Mouse (Mus musculus): ENCODE data around the gene Itpa. TPM values are rescaled to one million over a fixed set of nuclear protein-coding genes. Genes with fewer than 3 reads are reported as not detected.

Itpa gene
- 46.8 and 54.3 TPM in 2 replicates for polyA plus RNA-seq (2012; ENCODE audit: insufficient read depth, insufficient read length, missing spikeins)

DNA sequence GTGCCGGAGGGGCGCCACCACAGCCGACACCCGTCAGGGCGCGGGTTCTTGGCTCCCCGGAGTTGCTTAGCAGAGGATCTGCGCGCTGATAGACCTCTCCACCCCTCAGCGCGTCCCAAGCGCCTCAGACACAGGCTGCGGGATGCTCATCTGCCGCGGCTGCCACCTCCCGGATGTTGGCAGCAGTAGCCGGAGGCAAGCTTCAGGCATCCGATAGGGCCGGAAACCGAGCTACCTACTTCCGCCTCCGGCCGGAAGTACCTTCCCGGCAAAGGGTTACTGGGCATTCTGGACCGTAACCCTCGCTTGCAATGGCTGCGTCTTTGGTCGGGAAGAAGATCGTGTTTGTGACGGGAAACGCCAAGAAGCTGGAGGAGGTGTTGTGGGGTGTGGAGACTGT, at the start of gene Itpa:
Gene Itpa (plus strand): TSS at position 52 of the 400 bp plus-strand sequence.
- H3K4me3 ChIP-seq (ENCODE audit: insufficient read depth, low read depth, low read length) = peak within 1 kb of the TSS; percentile 72
- H3K27ac ChIP-seq (replicated peaks; ENCODE audit: low read depth, low read length) = peak within 1 kb of the TSS; percentile 66
- peaks cover 8% of the 10 kb centered on the region; the same call in 1 of the 2 replicates for H3K4me1 ChIP-seq (ENCODE audit: control insufficient read depth, insufficient read depth, insufficient read length, low read length)

DNA sequence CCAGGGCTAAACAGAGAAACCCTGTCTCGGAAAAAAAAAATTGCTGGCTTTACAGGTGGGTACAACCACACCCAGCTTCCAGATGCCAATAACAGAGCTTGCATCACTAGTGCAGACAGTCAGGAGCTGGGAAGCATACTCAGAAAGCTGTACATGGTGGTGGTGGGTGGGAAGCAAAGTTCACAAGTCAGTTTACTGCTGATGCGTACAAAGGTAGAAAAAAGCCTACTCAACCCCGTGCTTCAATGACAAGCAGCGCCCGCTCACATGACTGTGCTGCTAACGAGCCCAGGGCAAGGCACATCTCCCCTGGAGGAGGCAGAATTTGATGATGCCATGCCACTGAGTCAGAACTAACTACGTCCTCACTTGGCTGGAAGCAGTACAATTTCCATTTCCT, 48.4 kb upstream of the Itpa start:
- H3K4me3 ChIP-seq (ENCODE audit: insufficient read depth, low read depth, low read length) = no peak overlapping the region
- no peaks in the 10 kb centered on the region for H3K4me1 ChIP-seq (ENCODE audit: control insufficient read depth, insufficient read depth, insufficient read length, low read length)
- H3K27ac ChIP-seq (replicated peaks; ENCODE audit: low read depth, low read length) = no peak overlapping the region

GRCm38 (mm10) chr2:130628424-130628823, 39.0 kb upstream of the Itpa start:
- no peak overlapping the region for H3K27ac ChIP-seq (replicated peaks; ENCODE audit: low read depth, low read length)
- H3K4me3 ChIP-seq (ENCODE audit: insufficient read depth, low read depth, low read length) = peak overlapping the region; percentile 84; the same call in 1 of the 2 replicates
- peaks cover 3% of the 10 kb centered on the region; the same call in 1 of the 2 replicates for H3K4me1 ChIP-seq (ENCODE audit: control insufficient read depth, insufficient read depth, insufficient read length, low read length)

GRCm38 (mm10) chr2:130629080-130629838, 38.2 kb upstream of the Itpa start:
- H3K4me1 ChIP-seq (ENCODE audit: control insufficient read depth, insufficient read depth, insufficient read length, low read length) = peaks cover 3% of the 10 kb centered on the region; the same call in 1 of the 2 replicates
- peak overlapping the region; percentile 84 for H3K4me3 ChIP-seq (ENCODE audit: insufficient read depth, low read depth, low read length)
- H3K27ac ChIP-seq (replicated peaks; ENCODE audit: low read depth, low read length) = peak overlapping the region; percentile 32; the same call in 1 of the 2 replicates

- Histone ChIP-seq H3K27ac (replicated peaks; ENCODE audit: low read depth, low read length) (peak within 1 kb of the TSS; percentile 32; the same call in 1 of the 2 replicates), H3K4me1 (ENCODE audit: control insufficient read depth, insufficient read depth, insufficient read length, low read length) (peaks cover 3% of the 10 kb centered on the region; the same call in 1 of the 2 replicates), H3K4me3 (ENCODE audit: insufficient read depth, low read depth, low read length) (peak within 1 kb of the TSS; percentile 84)
Measured at GRCm38 (mm10) chr2:130629839-130630203, 37.6 kb upstream of the Itpa start, which contains the start of the genes Fastkd5 and Ubox5. Gene Fastkd5 (minus strand): TSS chr2:130630027. Gene Ubox5 (minus strand): TSS chr2:130630038.

DNA sequence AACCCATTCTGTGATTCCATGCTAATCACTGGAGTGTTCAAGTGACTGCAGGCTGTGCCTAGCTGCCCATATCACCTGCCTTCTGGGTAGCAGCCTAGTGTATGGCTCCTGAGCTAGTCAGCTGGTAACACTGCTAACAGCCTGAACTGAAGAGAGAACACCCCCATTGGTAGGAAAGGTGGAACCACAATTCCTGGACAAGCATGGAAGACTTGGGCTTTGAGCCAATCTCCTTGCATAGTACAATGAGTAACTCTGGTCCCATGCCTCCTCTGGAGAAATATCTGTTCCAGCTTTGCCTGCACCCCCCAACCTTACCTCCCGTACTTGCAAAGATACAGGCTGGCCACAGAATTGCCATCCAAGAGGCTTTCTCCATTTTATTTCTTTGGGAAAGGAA, 35.0 kb upstream of the Itpa start:
- Histone ChIP-seq H3K4me3 (ENCODE audit: insufficient read depth, low read depth, low read length) (no peak overlapping the region), H3K4me1 (ENCODE audit: control insufficient read depth, insufficient read depth, insufficient read length, low read length) (peaks cover 3% of the 10 kb centered on the region; the same call in 1 of the 2 replicates), H3K27ac (replicated peaks; ENCODE audit: low read depth, low read length) (no peak overlapping the region)

DNA sequence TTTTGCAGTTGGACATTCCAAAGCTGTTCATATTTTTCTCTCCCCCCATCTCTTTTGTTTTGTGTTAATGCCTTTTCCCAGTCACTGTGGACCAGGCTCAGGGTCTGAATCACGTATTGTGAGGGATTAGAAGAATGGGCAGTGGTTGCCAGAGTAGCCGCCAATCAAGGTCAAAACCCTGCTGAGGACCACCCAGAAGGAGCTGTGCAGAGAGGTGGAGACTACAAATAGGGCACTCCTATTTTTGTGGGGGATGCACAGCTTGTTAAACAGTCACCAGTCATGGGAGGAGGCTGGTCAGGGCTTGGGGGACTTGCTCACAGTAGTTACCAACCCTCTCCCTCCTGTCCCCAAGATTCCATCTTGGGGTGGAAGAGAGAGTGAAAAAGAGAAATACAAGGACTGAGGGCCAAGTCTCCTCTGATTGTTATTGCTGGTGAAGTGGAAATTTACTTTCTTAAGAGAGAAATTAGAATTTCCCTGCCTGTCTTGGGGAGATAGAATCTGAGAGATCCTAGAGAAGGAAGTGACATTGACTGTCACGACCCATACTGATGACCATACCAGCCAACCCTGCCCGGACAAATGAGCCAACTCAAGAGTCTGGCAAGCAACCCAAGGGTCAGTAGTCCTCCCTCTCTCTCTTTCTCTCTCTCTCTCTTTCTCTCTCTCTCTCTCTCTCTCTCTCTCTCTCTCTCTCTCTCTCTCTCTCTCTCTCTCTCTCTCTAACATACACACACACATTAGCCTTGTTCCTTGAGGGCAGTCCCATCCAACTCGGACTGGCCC, 34.3 kb upstream of the Itpa start:
- Histone ChIP-seq H3K4me1 (ENCODE audit: control insufficient read depth, insufficient read depth, insufficient read length, low read length) (peaks cover 3% of the 10 kb centered on the region; the same call in 1 of the 2 replicates), H3K27ac (replicated peaks; ENCODE audit: low read depth, low read length) (no peak overlapping the region), H3K4me3 (ENCODE audit: insufficient read depth, low read depth, low read length) (no peak overlapping the region)

DNA sequence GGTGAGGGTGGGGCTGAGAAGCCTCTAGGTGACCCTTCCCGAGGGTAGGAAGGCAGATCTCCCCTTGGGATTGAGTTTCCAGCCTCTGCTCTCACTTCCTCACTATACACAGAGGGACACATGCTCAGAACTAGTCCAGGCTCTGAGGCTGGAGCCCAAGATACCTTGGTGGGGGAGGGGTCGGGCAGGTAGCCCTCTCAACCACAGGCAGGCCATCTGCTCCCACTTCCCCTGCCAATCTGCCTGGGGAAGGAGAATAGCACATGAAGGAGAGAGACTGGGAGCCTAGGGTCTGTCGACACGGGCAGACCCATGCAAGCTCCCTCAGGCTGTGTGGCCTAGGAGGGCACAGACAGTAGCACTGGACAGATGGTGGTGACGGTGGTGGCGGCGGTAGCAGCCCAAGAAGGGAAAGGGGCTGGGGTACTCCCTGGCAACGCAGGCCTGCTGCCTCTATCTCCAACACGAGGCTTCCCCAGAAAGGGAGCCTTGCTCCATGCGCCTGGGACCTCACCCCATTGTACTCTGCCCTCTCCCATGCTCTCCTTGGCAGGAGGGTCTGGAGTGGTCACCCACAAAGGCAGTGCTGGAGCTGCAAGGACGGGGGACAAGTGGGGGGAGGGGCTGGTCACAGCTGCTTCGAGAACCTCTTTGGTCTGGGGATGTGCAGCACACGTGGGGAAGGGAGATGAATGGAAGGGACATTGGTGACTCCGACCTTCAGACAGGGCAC, 33.2 kb upstream of the Itpa start:
- H3K4me3 ChIP-seq (ENCODE audit: insufficient read depth, low read depth, low read length) = no peak overlapping the region
- no peaks in the 10 kb centered on the region for H3K4me1 ChIP-seq (ENCODE audit: control insufficient read depth, insufficient read depth, insufficient read length, low read length)
- H3K27ac ChIP-seq (replicated peaks; ENCODE audit: low read depth, low read length) = no peak overlapping the region

DNA sequence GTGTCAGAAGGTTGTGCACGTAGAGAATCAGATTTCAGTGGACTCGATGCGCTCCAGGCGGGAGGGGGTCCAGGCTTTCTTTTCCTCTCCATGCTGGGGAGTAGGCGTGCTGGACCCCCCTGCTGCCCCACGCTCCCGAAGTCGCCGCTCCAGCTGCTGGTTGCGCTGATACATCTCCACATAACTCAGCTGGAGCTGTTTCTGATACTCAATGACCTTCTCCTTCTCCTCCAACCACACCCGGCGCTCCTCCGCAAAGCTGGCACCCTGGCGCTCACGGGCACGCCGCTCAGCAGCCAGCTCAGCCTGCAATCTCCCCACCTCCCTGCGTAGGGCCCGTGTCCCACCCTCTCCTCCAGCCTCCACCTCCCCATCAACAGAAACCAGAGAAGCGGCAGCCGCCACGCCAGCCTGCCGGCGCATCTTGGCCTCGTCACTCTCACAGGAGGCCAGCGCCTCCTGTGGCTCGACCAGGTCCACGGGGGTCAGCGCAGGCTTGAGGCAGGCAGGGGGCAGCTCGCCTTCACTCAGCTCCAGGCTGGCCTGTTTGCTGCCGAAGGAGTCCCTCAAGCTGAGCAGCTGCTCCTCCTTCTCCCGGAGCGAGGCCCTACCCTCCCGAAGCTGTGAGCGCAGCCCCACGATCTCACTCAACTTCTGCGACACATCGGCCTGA, 32.5 kb upstream of the Itpa start:
- Histone ChIP-seq H3K27ac (replicated peaks; ENCODE audit: low read depth, low read length) (no peak overlapping the region), H3K4me3 (ENCODE audit: insufficient read depth, low read depth, low read length) (peak overlapping the region; percentile 19; the same call in 1 of the 2 replicates), H3K4me1 (ENCODE audit: control insufficient read depth, insufficient read depth, insufficient read length, low read length) (no peaks in the 10 kb centered on the region)

DNA sequence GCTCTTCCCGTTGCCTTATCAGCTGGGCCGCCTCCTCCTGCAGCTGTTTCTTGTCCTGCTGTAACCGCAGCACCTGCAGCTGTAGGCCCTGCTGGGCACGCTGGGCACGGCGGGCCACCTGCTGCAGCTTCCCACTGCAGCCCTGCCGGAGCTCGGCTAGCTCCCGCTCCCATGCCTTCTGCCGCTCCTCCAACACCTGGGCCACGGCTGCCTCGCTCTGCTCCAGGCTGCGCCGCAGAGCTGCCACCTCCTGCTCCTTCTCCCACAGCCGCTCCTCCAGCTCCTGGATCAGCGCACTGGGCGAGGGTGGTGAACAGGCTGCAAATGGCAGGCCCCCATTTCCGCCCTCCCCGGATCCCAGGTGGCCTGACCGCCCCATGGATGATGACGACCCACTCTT, 31.6 kb upstream of the Itpa start:
- H3K4me1 ChIP-seq (ENCODE audit: control insufficient read depth, insufficient read depth, insufficient read length, low read length) = no peaks in the 10 kb centered on the region
- no peak overlapping the region for H3K27ac ChIP-seq (replicated peaks; ENCODE audit: low read depth, low read length)
- no peak overlapping the region for H3K4me3 ChIP-seq (ENCODE audit: insufficient read depth, low read depth, low read length)

DNA sequence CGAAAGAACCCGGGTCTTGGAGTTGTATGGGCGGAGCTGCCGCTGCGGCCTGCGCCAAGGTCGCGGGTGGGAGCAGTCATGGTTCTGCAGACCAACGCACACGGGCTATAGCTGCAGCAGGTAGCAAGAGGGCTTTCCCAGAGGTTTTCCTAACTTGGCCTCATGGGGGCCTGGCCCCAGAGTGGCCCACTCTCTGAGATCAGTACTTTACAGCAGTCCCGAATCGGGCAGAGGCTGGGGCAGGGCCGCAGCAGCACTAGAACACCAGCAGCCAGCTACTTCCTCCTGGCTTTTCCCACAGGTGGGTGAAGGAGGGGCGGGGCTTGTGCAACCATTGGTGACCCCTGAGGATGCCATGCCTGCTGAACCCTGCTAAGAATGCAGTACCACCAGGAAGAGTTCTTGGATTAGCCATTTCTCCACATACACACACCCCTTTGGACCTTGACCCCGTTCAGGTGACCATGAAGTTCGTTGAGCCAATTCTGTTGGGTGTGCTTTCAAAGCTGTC, 29.3 kb upstream of the Itpa start:
- no peak overlapping the region for H3K27ac ChIP-seq (replicated peaks; ENCODE audit: low read depth, low read length)

GRCm38 (mm10) chr2:130639276-130639675, 28.1 kb upstream of the Itpa start:
- H3K4me3 ChIP-seq (ENCODE audit: insufficient read depth, low read depth, low read length) = no peak overlapping the region
- no peak overlapping the region for H3K27ac ChIP-seq (replicated peaks; ENCODE audit: low read depth, low read length)
- no peaks in the 10 kb centered on the region for H3K4me1 ChIP-seq (ENCODE audit: control insufficient read depth, insufficient read depth, insufficient read length, low read length)

More for the DNA sequence above, 29.3 kb upstream of the Itpa start:
- Histone ChIP-seq H3K4me3 (ENCODE audit: insufficient read depth, low read depth, low read length) (no peak overlapping the region), H3K4me1 (ENCODE audit: control insufficient read depth, insufficient read depth, insufficient read length, low read length) (no peaks in the 10 kb centered on the region)

GRCm38 (mm10) chr2:130641351-130642025, 25.9 kb upstream of the Itpa start:
- H3K27ac ChIP-seq (replicated peaks; ENCODE audit: low read depth, low read length) = no peak overlapping the region
- no peak overlapping the region for H3K4me3 ChIP-seq (ENCODE audit: insufficient read depth, low read depth, low read length)
- H3K4me1 ChIP-seq (ENCODE audit: control insufficient read depth, insufficient read depth, insufficient read length, low read length) = no peaks in the 10 kb centered on the region

DNA sequence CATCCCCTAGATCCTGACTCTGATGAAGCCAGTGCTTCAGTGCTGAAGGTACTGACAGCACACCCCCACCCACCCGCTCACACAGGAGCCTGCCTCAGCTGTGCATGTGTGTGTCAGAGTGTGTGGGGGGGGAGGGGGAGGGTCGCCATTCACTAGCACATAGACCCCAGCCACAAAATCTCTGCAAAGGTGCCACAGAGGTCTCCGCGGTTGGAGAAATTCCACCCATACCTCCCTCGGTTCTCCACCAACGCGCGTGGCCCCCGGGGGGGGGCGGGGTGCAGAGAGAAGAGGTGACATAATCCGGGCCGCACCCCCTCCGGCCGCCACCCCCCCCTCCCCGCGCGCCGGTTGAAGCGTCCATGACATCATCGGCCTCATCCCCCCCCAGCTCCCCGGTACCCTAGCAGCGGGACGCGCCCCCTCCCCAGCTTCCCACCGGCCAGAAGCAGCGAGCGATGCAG, 25.2 kb upstream of the Itpa start:
- peak overlapping the region; percentile 74 for H3K4me3 ChIP-seq (ENCODE audit: insufficient read depth, low read depth, low read length)
- no peak overlapping the region for H3K27ac ChIP-seq (replicated peaks; ENCODE audit: low read depth, low read length)
- H3K4me1 ChIP-seq (ENCODE audit: control insufficient read depth, insufficient read depth, insufficient read length, low read length) = no peaks in the 10 kb centered on the region
